Mouse (Mus musculus): Measurements from ENCODE around the gene Mapk9.

Mapk9 gene

GRCm38 (mm10) chr11:49831980-49832379, 14.6 kb upstream of the Mapk9 start:
- TF ChIP-seq GATA4 (IDR thresholded peaks at IDR 0.05; ENCODE audit: insufficient replicate concordance, low read length) = no peak

- no peak for TF ChIP-seq GATA4 (IDR thresholded peaks at IDR 0.05; ENCODE audit: insufficient replicate concordance, low read length)
Observed at GRCm38 (mm10) chr11:49832962-49833361, 13.6 kb upstream of the Mapk9 start.

- no peak for TF ChIP-seq GATA4 (IDR thresholded peaks at IDR 0.05; ENCODE audit: insufficient replicate concordance, low read length)
Observed at GRCm38 (mm10) chr11:49834248-49834647, 12.3 kb upstream of the Mapk9 start.

GRCm38 (mm10) chr11:49835257-49835956, 11.1 kb upstream of the Mapk9 start:
- no peak for TF ChIP-seq GATA4 (IDR thresholded peaks at IDR 0.05; ENCODE audit: insufficient replicate concordance, low read length)

- TF ChIP-seq GATA4 (IDR thresholded peaks at IDR 0.05; ENCODE audit: insufficient replicate concordance, low read length) = no peak
Observed at GRCm38 (mm10) chr11:49837717-49838407, 8.7 kb upstream of the Mapk9 start.

- peak; percentile 9; the same call in 1 of the 2 replicates for TF ChIP-seq GATA4 (IDR thresholded peaks at IDR 0.05; ENCODE audit: insufficient replicate concordance, low read length)
Observed at GRCm38 (mm10) chr11:49840666-49841065, 5.9 kb upstream of the Mapk9 start.

GRCm38 (mm10) chr11:49841886-49842285, 4.7 kb upstream of the Mapk9 start:
- no peak for TF ChIP-seq GATA4 (IDR thresholded peaks at IDR 0.05; ENCODE audit: insufficient replicate concordance, low read length)

GRCm38 (mm10) chr11:49842718-49843117, 3.8 kb upstream of the Mapk9 start:
- TF ChIP-seq GATA4 (IDR thresholded peaks at IDR 0.05; ENCODE audit: insufficient replicate concordance, low read length) = no peak

- TF ChIP-seq GATA4 (IDR thresholded peaks at IDR 0.05; ENCODE audit: insufficient replicate concordance, low read length) = no peak
Observed at GRCm38 (mm10) chr11:49844311-49844710, 2.2 kb upstream of the Mapk9 start.

- TF ChIP-seq GATA4 (IDR thresholded peaks at IDR 0.05; ENCODE audit: insufficient replicate concordance, low read length) = no peak
Observed at GRCm38 (mm10) chr11:49844969-49845368, 1.6 kb upstream of the Mapk9 start.

- no peak for TF ChIP-seq GATA4 (IDR thresholded peaks at IDR 0.05; ENCODE audit: insufficient replicate concordance, low read length)
Observed at GRCm38 (mm10) chr11:49845958-49846357, 593 bp upstream of the Mapk9 start.

GRCm38 (mm10) chr11:49847071-49847810, 690 bp downstream of the Mapk9 start:
- no peak for TF ChIP-seq GATA4 (IDR thresholded peaks at IDR 0.05; ENCODE audit: insufficient replicate concordance, low read length)

GRCm38 (mm10) chr11:49847811-49848078, 1.2 kb downstream of the Mapk9 start:
- TF ChIP-seq GATA4 (IDR thresholded peaks at IDR 0.05; ENCODE audit: insufficient replicate concordance, low read length) = no peak

- TF ChIP-seq GATA4 (IDR thresholded peaks at IDR 0.05; ENCODE audit: insufficient replicate concordance, low read length) = peak; percentile 89; the same call in 1 of the 2 replicates
Observed at GRCm38 (mm10) chr11:49848080-49848815, 1.7 kb downstream of the Mapk9 start.

GRCm38 (mm10) chr11:49850331-49850730, 3.8 kb downstream of the Mapk9 start:
- no peak for TF ChIP-seq GATA4 (IDR thresholded peaks at IDR 0.05; ENCODE audit: insufficient replicate concordance, low read length)
